ENCODE assay signal across 10 mouse cellular contexts in genomic region chr19:4559588-4559987, GRCm38 (mm10). TPM values are rescaled to one million over a fixed set of nuclear protein-coding genes. Genes with fewer than 3 reads are reported as not detected.
DNase-seq lines count a peak whose midpoint lies in the region; ATAC-seq and TF ChIP-seq lines count a peak whose summit lies in the region.
"Had no signal": no experiment of that assay in that cellular context is flagged by ENCODE, and none has a peak within 500 bp of the region (broad histone marks: within the 10 kb centered on the region; RNA-seq: fewer than 3 reads in every experiment).

No protein-coding gene starts in this region.

- no peak for DNase-seq in forebrain, embryonic 11.5 days (ENCODE audit: low spot score)
- DNase-seq in MEL (ENCODE audit: low read depth, low spot score): no peak
- peak; percentile 10 for DNase-seq in hindbrain, embryonic 10.5 days (ENCODE audit: low spot score)
- DNase-seq in gastrocnemius, postnatal 14 days: no peak
- DNase-seq in adrenal gland, postnatal 25 days: no peak
- DNase-seq: cerebellum, postnatal 36 days had no signal

- no peak for TF ChIP-seq RAD21 in MEL (IDR thresholded peaks at IDR 0.05; ENCODE audit: low read depth, low read length)

- no peak for TF ChIP-seq CTCF in MEL (IDR thresholded peaks at IDR 0.05 in 2 of 3, conservative IDR thresholded peaks at IDR 0.05 in 1 of 3; ENCODE audit: control insufficient read depth in 1 of 3, insufficient read depth in 1 of 3, low read depth in 2 of 3, low read length in 3 of 3, poor library complexity in 1 of 3, severe bottlenecking in 1 of 3)

- peak overlapping the region; percentile 8; the same call in 1 of the 2 replicates for H3K27ac ChIP-seq in forebrain, embryonic 11.5 days (ENCODE audit: low read depth, low read length)
- no peak overlapping the region; the same call in 1 of the 2 replicates for H3K27ac ChIP-seq in forebrain, embryonic 12.5 days
- H3K27ac ChIP-seq in MEL (ENCODE audit: control insufficient read depth, low read depth, low read length): peak overlapping the region; percentile 85
- peak overlapping the region; percentile 78 for H3K27ac ChIP-seq in hindbrain, embryonic 10.5 days
- H3K27ac ChIP-seq in liver, embryonic 15.5 days (replicated peaks): peak overlapping the region; percentile 98
- no peak overlapping the region for H3K27ac ChIP-seq in intestine, embryonic 16.5 days (ENCODE audit: low read length)
- H3K27ac ChIP-seq: macrophage had no signal

- no peaks in the 10 kb centered on the region for H3K9me3 ChIP-seq in forebrain, embryonic 11.5 days (ENCODE audit: control insufficient read depth, low read length)
- no peaks in the 10 kb centered on the region for H3K9me3 ChIP-seq in forebrain, embryonic 12.5 days
- H3K9me3 ChIP-seq in MEL (replicated peaks; ENCODE audit: insufficient read depth, low read length): no peaks in the 10 kb centered on the region
- H3K9me3 ChIP-seq in hindbrain, embryonic 10.5 days: no peaks in the 10 kb centered on the region
- no peaks in the 10 kb centered on the region for H3K9me3 ChIP-seq in liver, embryonic 15.5 days (replicated peaks)
- no peaks in the 10 kb centered on the region for H3K9me3 ChIP-seq in intestine, embryonic 16.5 days (ENCODE audit: control insufficient read depth, low read length)

- intact Hi-C loops in gastrocnemius, postnatal 14 days (cut with DNase I; ENCODE audit: low total_unique reads): no loop called here

- H3K4me2 ChIP-seq in forebrain, embryonic 11.5 days (ENCODE audit: low read depth, low read length, severe bottlenecking): no peak overlapping the region
- no peak overlapping the region for H3K4me2 ChIP-seq in forebrain, embryonic 12.5 days
- H3K4me2 ChIP-seq in liver, embryonic 15.5 days: peak overlapping the region; percentile 76
- no peak overlapping the region for H3K4me2 ChIP-seq in intestine, embryonic 16.5 days (ENCODE audit: low read depth, low read length)

- no peaks in the 10 kb centered on the region for H3K36me3 ChIP-seq in forebrain, embryonic 11.5 days (ENCODE audit: control insufficient read depth, insufficient read depth, low read length)
- H3K36me3 ChIP-seq in forebrain, embryonic 12.5 days (replicated peaks): no peaks in the 10 kb centered on the region
- H3K36me3 ChIP-seq in MEL (ENCODE audit: control insufficient read depth in 1 of 2, insufficient read depth in 2 of 2, low read length in 2 of 2): peaks cover 0 to 18% of the 10 kb centered on the region in 2 experiments; a peak in 2 of 4 replicates
- H3K36me3 ChIP-seq in hindbrain, embryonic 10.5 days: no peaks in the 10 kb centered on the region
- H3K36me3 ChIP-seq in liver, embryonic 15.5 days (replicated peaks): no peaks in the 10 kb centered on the region
- H3K36me3 ChIP-seq in intestine, embryonic 16.5 days (ENCODE audit: control insufficient read depth, insufficient read depth, low read length): no peaks in the 10 kb centered on the region

- TF ChIP-seq EP300 in MEL (IDR thresholded peaks at IDR 0.05; ENCODE audit: low read depth in 1 of 2, low read length in 2 of 2): no peak

- no peak for TF ChIP-seq POLR2A in MEL (IDR thresholded peaks at IDR 0.05; ENCODE audit: control insufficient read depth in 1 of 2, insufficient read depth in 1 of 2, low read depth in 1 of 2, low read length in 2 of 2, poor library complexity in 1 of 2)

- no peaks in the 10 kb centered on the region for H3K79me2 ChIP-seq in MEL (ENCODE audit: control insufficient read depth, insufficient read depth, low read length, poor library complexity)

- no peak for ATAC-seq in forebrain, embryonic 11.5 days (replicated peaks; ENCODE audit: low FRiP score)
- no peak for ATAC-seq in forebrain, embryonic 12.5 days (ENCODE audit: low FRiP score)
- ATAC-seq in liver, embryonic 15.5 days (ENCODE audit: insufficient read depth): no peak
- ATAC-seq in intestine, embryonic 16.5 days: no peak

- H3K4me3 ChIP-seq in forebrain, embryonic 11.5 days (ENCODE audit: low read depth, low read length): no peak overlapping the region
- H3K4me3 ChIP-seq in forebrain, embryonic 12.5 days (replicated peaks): no peak overlapping the region
- peak overlapping the region in 1 of 2 experiments; percentile 59; a peak in 2 of 4 replicates for H3K4me3 ChIP-seq in MEL (ENCODE audit: control insufficient read depth in 1 of 2, insufficient read depth in 1 of 2, low read depth in 2 of 2, low read length in 2 of 2)
- no peak overlapping the region for H3K4me3 ChIP-seq in hindbrain, embryonic 10.5 days
- peak overlapping the region; percentile 46 for H3K4me3 ChIP-seq in liver, embryonic 15.5 days (replicated peaks)
- H3K4me3 ChIP-seq in intestine, embryonic 16.5 days (ENCODE audit: low read length): no peak overlapping the region

- no peak overlapping the region for H3K9ac ChIP-seq in forebrain, embryonic 11.5 days (ENCODE audit: low read length)
- H3K9ac ChIP-seq in forebrain, embryonic 12.5 days: no peak overlapping the region
- H3K9ac ChIP-seq in MEL (ENCODE audit: control insufficient read depth, low read depth, low read length, poor library complexity, severe bottlenecking): no peak overlapping the region
- H3K9ac ChIP-seq in liver, embryonic 15.5 days: peak overlapping the region; percentile 62
- H3K9ac ChIP-seq in intestine, embryonic 16.5 days (ENCODE audit: low read depth, low read length): no peak overlapping the region

- 40% methylated on average over 2 of the region's 2 CpGs for WGBS in forebrain, embryonic 11.5 days
- 48% methylated on average over 2 of the region's 2 CpGs for WGBS in forebrain, embryonic 12.5 days
- WGBS in hindbrain, embryonic 10.5 days: 69% methylated on average over 2 of the region's 2 CpGs
- 75% methylated on average over 2 of the region's 2 CpGs for WGBS in liver, embryonic 15.5 days (ENCODE audit: insufficient replicate concordance)
- WGBS in intestine, embryonic 16.5 days: 86% methylated on average over 2 of the region's 2 CpGs

- H3K27me3 ChIP-seq in forebrain, embryonic 11.5 days (ENCODE audit: control insufficient read depth, insufficient read depth, low read length): no peaks in the 10 kb centered on the region
- H3K27me3 ChIP-seq in forebrain, embryonic 12.5 days: no peaks in the 10 kb centered on the region
- no peaks in the 10 kb centered on the region for H3K27me3 ChIP-seq in MEL (ENCODE audit: control insufficient read depth in 1 of 2, insufficient read depth in 2 of 2, low read length in 2 of 2)
- no peaks in the 10 kb centered on the region for H3K27me3 ChIP-seq in hindbrain, embryonic 10.5 days (ENCODE audit: insufficient read depth, poor library complexity, severe bottlenecking)
- H3K27me3 ChIP-seq in liver, embryonic 15.5 days: no peaks in the 10 kb centered on the region
- no peaks in the 10 kb centered on the region for H3K27me3 ChIP-seq in intestine, embryonic 16.5 days (replicated peaks; ENCODE audit: control insufficient read depth, insufficient read depth, low read length)

- peaks cover 2% of the 10 kb centered on the region; the same call in 1 of the 2 replicates for H3K4me1 ChIP-seq in forebrain, embryonic 11.5 days (replicated peaks; ENCODE audit: control insufficient read depth, insufficient read depth, low read length)
- H3K4me1 ChIP-seq in forebrain, embryonic 12.5 days: peaks cover 18% of the 10 kb centered on the region
- peaks cover 20 to 23% of the 10 kb centered on the region in 2 experiments for H3K4me1 ChIP-seq in MEL (ENCODE audit: control insufficient read depth in 1 of 2, insufficient read depth in 2 of 2, low read length in 2 of 2)
- H3K4me1 ChIP-seq in hindbrain, embryonic 10.5 days (replicated peaks): peaks cover 24% of the 10 kb centered on the region
- H3K4me1 ChIP-seq in liver, embryonic 15.5 days (replicated peaks): peaks cover 99% of the 10 kb centered on the region
- no peaks in the 10 kb centered on the region for H3K4me1 ChIP-seq in intestine, embryonic 16.5 days (ENCODE audit: control insufficient read depth, insufficient read depth, low read length)

TF ChIP-seq in MEL, 35 proteins besides CTCF, POLR2A, EP300 and RAD21:
- TF ChIP-seq ELF1 (IDR thresholded peaks at IDR 0.05; ENCODE audit: low read depth, low read length) (no peak), MAFK (IDR thresholded peaks at IDR 0.05; ENCODE audit: borderline replicate concordance, low read depth, low read length) (no peak), POLR2AphosphoS5 (IDR thresholded peaks at IDR 0.05; ENCODE audit: borderline replicate concordance, low read depth, low read length) (no peak), JUND (IDR thresholded peaks at IDR 0.05; ENCODE audit: low read depth, low read length) (no peak), TAL1 (IDR thresholded peaks at IDR 0.05; ENCODE audit: low read length) (no peak), GABPA (IDR thresholded peaks at IDR 0.05; ENCODE audit: low read depth, low read length) (no peak), MXI1 (IDR thresholded peaks at IDR 0.05; ENCODE audit: low read depth, low read length) (no peak)

RNA-seq across cellular contexts. Expression of gene Pcx, which starts 49.3 kb away (rescaled TPM):
- 18.5 and 19.3 TPM in 2 replicates for polyA plus RNA-seq in forebrain, embryonic 11.5 days (2014; fragmentation: Nextera tagmentation; extraction: Ambion mirVana)
- polyA plus RNA-seq in forebrain, embryonic 12.5 days (2016; fragmentation: Nextera tagmentation; extraction: Ambion mirVana): 19.2 and 20.0 TPM in 2 replicates
- 5.9 and 7.2 TPM in 2 replicates for total RNA-seq in MEL (2012; rRNA removed)
- 1 to 10 TPM in 1 of 2 experiments, not detected in 1; 7.9 TPM for polyA plus RNA-seq in MEL (2012; ENCODE audit: insufficient read depth in 1 of 2, insufficient read length in 2 of 2, low read depth in 1 of 2, low replicate concordance in 2 of 2, missing spikeins in 1 of 2)
- polyA plus RNA-seq in hindbrain, embryonic 10.5 days (2016; fragmentation: Nextera tagmentation; extraction: Ambion mirVana): 23.1 and 25.5 TPM in 2 replicates
- 56.3 and 79.3 TPM in 2 replicates for polyA plus RNA-seq in liver, embryonic 15.5 days (2015; fragmentation: Nextera tagmentation; extraction: Ambion mirVana)
- polyA plus RNA-seq in intestine, embryonic 16.5 days (2015; fragmentation: Nextera tagmentation; extraction: Ambion mirVana): 16.6 and 17.7 TPM in 2 replicates
- 10 to 100 TPM; 16.1 to 17.4 TPM for total RNA-seq in gastrocnemius, postnatal 14 days (2021)
- 488 and 620 TPM in 2 replicates for total RNA-seq in adrenal gland, postnatal 25 days (2021)

RNA-seq across cellular contexts. Expression of gene Lrfn4, which starts 55.9 kb away (rescaled TPM):
- 8.5 and 12.0 TPM in 2 replicates for polyA plus RNA-seq in forebrain, embryonic 11.5 days (2014; fragmentation: Nextera tagmentation; extraction: Ambion mirVana)
- 11.4 and 13.3 TPM in 2 replicates for polyA plus RNA-seq in forebrain, embryonic 12.5 days (2016; fragmentation: Nextera tagmentation; extraction: Ambion mirVana)
- 11.5 and 14.0 TPM in 2 replicates for total RNA-seq in MEL (2012; rRNA removed)
- 10 to 100 TPM in 1 of 2 experiments, not detected in 1; 17.5 TPM for polyA plus RNA-seq in MEL (2012; ENCODE audit: insufficient read depth in 1 of 2, insufficient read length in 2 of 2, low read depth in 1 of 2, low replicate concordance in 2 of 2, missing spikeins in 1 of 2)
- 5.9 and 8.2 TPM in 2 replicates for polyA plus RNA-seq in hindbrain, embryonic 10.5 days (2016; fragmentation: Nextera tagmentation; extraction: Ambion mirVana)
- polyA plus RNA-seq in liver, embryonic 15.5 days (2015; fragmentation: Nextera tagmentation; extraction: Ambion mirVana): 0.43 and 0.46 TPM in 2 replicates
- polyA plus RNA-seq in intestine, embryonic 16.5 days (2015; fragmentation: Nextera tagmentation; extraction: Ambion mirVana): 2.7 and 4.0 TPM in 2 replicates
- total RNA-seq in gastrocnemius, postnatal 14 days (2021): 1 to 10 TPM; 2.3 to 3.2 TPM
- total RNA-seq in adrenal gland, postnatal 25 days (2021): 4.6 and 6.0 TPM in 2 replicates

Comparison
In these comparisons a context has a peak if more than half of its experiments do, and no peak if none do; other contexts are left out.
1. H3K27ac ChIP-seq: peak in forebrain, embryonic 11.5 days (single experiment), MEL (single experiment), hindbrain, embryonic 10.5 days (single experiment) and liver, embryonic 15.5 days (single experiment); none in forebrain, embryonic 12.5 days (single experiment) and intestine, embryonic 16.5 days (single experiment).